Mouse (Mus musculus): Measurements from ENCODE around the gene Nsf.

GRCm38 (mm10) chr11:103809611-103810598 lies 144.0 kb downstream of the Nsf start:
- TF ChIP-seq POLR2A (IDR thresholded peaks at IDR 0.05; ENCODE audit: low read depth, low read length): no peak
- TF ChIP-seq CTCF (IDR thresholded peaks at IDR 0.05; ENCODE audit: borderline replicate concordance, insufficient read depth, low read length): no peak

Measured in embryonic fibroblast, embryonic 13.5 days (primary cell).